Mouse (Mus musculus): ENCODE results near the gene Atp8b5.

DNA sequence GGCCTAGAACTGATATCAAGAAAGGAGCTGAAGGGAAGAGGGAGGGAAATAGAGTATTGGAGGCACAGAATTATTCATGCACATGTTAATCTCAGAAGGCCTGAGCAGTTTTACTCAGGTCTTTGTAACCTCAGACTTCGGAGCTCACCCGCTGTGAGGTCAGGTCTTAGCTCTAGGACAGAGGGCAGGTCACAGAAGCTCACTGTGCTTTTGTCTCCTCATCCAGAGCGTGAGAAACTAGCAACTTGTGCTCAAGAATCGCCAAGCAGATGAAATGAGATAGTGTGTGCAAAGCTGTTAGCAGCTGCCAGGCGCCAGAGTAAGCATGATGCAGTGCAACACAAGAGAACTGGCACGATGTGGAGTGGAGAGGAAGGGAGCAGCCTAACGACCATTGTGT, 18.9 kb upstream of the Atp8b5 start:
- TF ChIP-seq MYOG (IDR thresholded peaks at IDR 0.05; ENCODE audit: control insufficient read depth in 1 of 3, insufficient read depth in 1 of 3, insufficient read length in 2 of 3, low read depth in 2 of 3) (no peak), POLR2A (IDR thresholded peaks at IDR 0.05; ENCODE audit: insufficient read length, low read depth) (no peak), TCF12 (IDR thresholded peaks at IDR 0.05; ENCODE audit: insufficient read depth, poor library complexity, severe bottlenecking) (no peak), TCF3 (IDR thresholded peaks at IDR 0.05; ENCODE audit: insufficient read length, low read depth) (no peak), POLR2AphosphoS2 (IDR thresholded peaks at IDR 0.05; ENCODE audit: insufficient read length, low read depth) (no peak), MAX (IDR thresholded peaks at IDR 0.05; ENCODE audit: low read depth) (no peak)

Measured in myocyte (in vitro differentiated cells).